Mouse (Mus musculus): Measurements from ENCODE around the gene Hsd17b2. TPM values are rescaled to one million over a fixed set of nuclear protein-coding genes. Genes with fewer than 3 reads are reported as not detected.

The Hsd17b2 gene
- polyA plus RNA-seq, 1 experiment from 2014 or later = not detected

Other genes with a start within 250 kb of the Hsd17b2 start
- gene Plcg2, start 203.6 kb upstream of the Hsd17b2 start, polyA plus RNA-seq (2016; fragmentation: Nextera tagmentation; extraction: Ambion mirVana) = 5.4 and 5.8 TPM in 2 replicates
- 0.62 and 1.0 TPM in 2 replicates for gene Sdr42e1, start 28.2 kb upstream of the Hsd17b2 start, polyA plus RNA-seq (2016; fragmentation: Nextera tagmentation; extraction: Ambion mirVana)
- gene Mphosph6, start 100.0 kb downstream of the Hsd17b2 start, polyA plus RNA-seq (2016; fragmentation: Nextera tagmentation; extraction: Ambion mirVana) = 63.1 and 67.0 TPM in 2 replicates

Measured in embryonic facial prominence, embryonic 10.5 days (tissue).